Mouse (Mus musculus): Measurements from ENCODE around the gene Lgmn.

- no peak for TF ChIP-seq POLR2A (IDR thresholded peaks at IDR 0.05; ENCODE audit: low read depth, low read length)
- TF ChIP-seq CTCF (IDR thresholded peaks at IDR 0.05; ENCODE audit: borderline replicate concordance, insufficient read depth, low read length) = no peak
Observed at GRCm38 (mm10) chr12:102390042-102390441, 49.6 kb downstream of the Lgmn start.
